Mouse (Mus musculus): ENCODE measurements around the gene Aak1. TPM values are rescaled to one million over a fixed set of nuclear protein-coding genes. Genes with fewer than 3 reads are reported as not detected.
A peak's percentile ranks its signal among the peaks of the same experiment; 100 is the strongest.

Aak1 gene
- polyA plus RNA-seq, 1 experiment from 2014 or later: 2.2 TPM

DNA sequence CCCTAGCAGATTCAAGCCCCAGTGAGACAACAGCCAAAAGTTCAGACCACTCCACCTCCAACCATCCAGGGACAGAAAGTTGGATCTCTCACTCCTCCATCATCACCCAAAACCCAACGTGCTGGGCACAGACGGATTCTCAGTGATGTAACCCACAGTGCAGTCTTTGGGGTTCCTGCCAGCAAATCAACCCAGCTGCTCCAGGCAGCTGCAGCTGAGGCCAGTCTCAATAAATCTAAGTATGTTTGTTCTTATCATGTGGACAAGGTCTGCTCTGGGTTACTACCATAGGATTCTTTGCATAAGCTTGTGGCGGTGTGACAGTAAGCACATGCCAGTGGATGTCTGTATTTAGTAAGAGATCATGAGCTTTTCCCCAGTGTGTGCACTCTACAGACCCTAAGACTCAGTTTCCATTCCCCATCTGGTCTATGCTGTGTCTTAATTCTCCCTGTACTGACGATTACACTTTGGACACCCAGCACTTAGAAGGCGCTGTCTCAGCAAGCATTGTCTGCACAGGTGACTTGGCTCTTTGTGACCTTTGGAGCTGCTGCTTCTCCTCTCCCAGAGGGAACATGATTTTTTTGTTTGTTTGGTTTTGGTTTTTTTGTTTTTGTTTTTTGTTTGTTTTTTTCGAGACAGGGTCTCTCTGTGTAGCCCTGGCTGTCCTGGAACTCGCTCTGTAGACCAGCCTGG lies 114.8 kb downstream of the Aak1 start:
- DNase-seq (no peak), ATAC-seq (no peak)
- Histone ChIP-seq H3K27ac (ENCODE audit: low read depth) (no peak overlapping the region), H3K4me2 (ENCODE audit: low read depth, low read length) (no peak overlapping the region), H3K4me1 (ENCODE audit: insufficient read depth) (no peaks in the 10 kb centered on the region), H3K9me3 (ENCODE audit: low read length) (no peaks in the 10 kb centered on the region), H3K27me3 (ENCODE audit: insufficient read depth, low read length) (no peaks in the 10 kb centered on the region), H3K9ac (replicated peaks) (no peak overlapping the region), H3K36me3 (replicated peaks; ENCODE audit: insufficient read depth, low read length) (peaks cover 44% of the 10 kb centered on the region), H3K4me3 (ENCODE audit: low read depth, low read length) (no peak overlapping the region)
- WGBS (ENCODE audit: insufficient replicate concordance): 83% methylated on average over 7 of the region's 7 CpGs
- TF ChIP-seq CTCF (IDR thresholded peaks at IDR 0.05; ENCODE audit: low read depth) (no peak), EP300 (IDR thresholded peaks at IDR 0.05; ENCODE audit: low read depth) (no peak)

- no peaks in the 10 kb centered on the region for H3K27me3 ChIP-seq (ENCODE audit: insufficient read depth, low read length)
- H3K4me3 ChIP-seq (ENCODE audit: low read depth, low read length): no peak overlapping the region
- peaks cover 46% of the 10 kb centered on the region for H3K36me3 ChIP-seq (replicated peaks; ENCODE audit: insufficient read depth, low read length)
- H3K4me1 ChIP-seq (ENCODE audit: insufficient read depth): no peaks in the 10 kb centered on the region
- 78% methylated on average over 2 of the region's 2 CpGs for whole genome bisulfite sequencing (ENCODE audit: insufficient replicate concordance)
- no peak overlapping the region for H3K9ac ChIP-seq (replicated peaks)
- H3K27ac ChIP-seq (ENCODE audit: low read depth): no peak overlapping the region
- no peak overlapping the region for H3K4me2 ChIP-seq (ENCODE audit: low read depth, low read length)
- no peaks in the 10 kb centered on the region for H3K9me3 ChIP-seq (ENCODE audit: low read length)
- DNase-seq (no peak), ATAC-seq (no peak)
- TF ChIP-seq CTCF (IDR thresholded peaks at IDR 0.05; ENCODE audit: low read depth) (no peak), EP300 (IDR thresholded peaks at IDR 0.05; ENCODE audit: low read depth) (no peak)
These were observed 117.8 kb downstream of the Aak1 start for GRCm38 (mm10) chr6:86967166-86967565.

- Histone ChIP-seq H3K9ac (replicated peaks) (no peak overlapping the region), H3K27me3 (ENCODE audit: insufficient read depth, low read length) (no peaks in the 10 kb centered on the region), H3K4me3 (ENCODE audit: low read depth, low read length) (no peak overlapping the region), H3K4me1 (ENCODE audit: insufficient read depth) (0 out of 2 replicates have a peak, but pooled peaks cover under 1% of the 10 kb centered on the region), H3K4me2 (ENCODE audit: low read depth, low read length) (no peak overlapping the region), H3K27ac (ENCODE audit: low read depth) (no peak overlapping the region), H3K9me3 (ENCODE audit: low read length) (no peaks in the 10 kb centered on the region), H3K36me3 (replicated peaks; ENCODE audit: insufficient read depth, low read length) (peaks cover 22% of the 10 kb centered on the region)
- DNase-seq: no peak
- TF ChIP-seq EP300 (IDR thresholded peaks at IDR 0.05; ENCODE audit: low read depth): no peak
- TF ChIP-seq CTCF (IDR thresholded peaks at IDR 0.05; ENCODE audit: low read depth): no peak
- ATAC-seq: no peak
- 89% methylated on average over 4 of the region's 4 CpGs for WGBS (ENCODE audit: insufficient replicate concordance)
These were observed 124.6 kb downstream of the Aak1 start for GRCm38 (mm10) chr6:86973956-86974355.

GRCm38 (mm10) chr6:86978156-86978908 lies 129.0 kb downstream of the Aak1 start:
- H3K27me3 ChIP-seq (ENCODE audit: insufficient read depth, low read length): no peaks in the 10 kb centered on the region
- no peak overlapping the region for H3K9ac ChIP-seq (replicated peaks)
- 65% methylated on average over 8 of the region's 8 CpGs for WGBS (ENCODE audit: insufficient replicate concordance)
- no peaks in the 10 kb centered on the region for H3K9me3 ChIP-seq (ENCODE audit: low read length)
- 0 out of 2 replicates have a peak, but pooled peaks cover 2% of the 10 kb centered on the region for H3K4me1 ChIP-seq (ENCODE audit: insufficient read depth)
- TF ChIP-seq EP300 (IDR thresholded peaks at IDR 0.05; ENCODE audit: low read depth): no peak
- no peak for TF ChIP-seq CTCF (IDR thresholded peaks at IDR 0.05; ENCODE audit: low read depth)
- H3K4me2 ChIP-seq (ENCODE audit: low read depth, low read length): no peak overlapping the region
- ATAC-seq (peak; percentile 86), DNase-seq (no peak)
- no peak overlapping the region for H3K4me3 ChIP-seq (ENCODE audit: low read depth, low read length)
- peaks cover 11% of the 10 kb centered on the region; the same call in 1 of the 2 replicates for H3K36me3 ChIP-seq (replicated peaks; ENCODE audit: insufficient read depth, low read length)
- peak overlapping the region; percentile 75 for H3K27ac ChIP-seq (ENCODE audit: low read depth)

DNA sequence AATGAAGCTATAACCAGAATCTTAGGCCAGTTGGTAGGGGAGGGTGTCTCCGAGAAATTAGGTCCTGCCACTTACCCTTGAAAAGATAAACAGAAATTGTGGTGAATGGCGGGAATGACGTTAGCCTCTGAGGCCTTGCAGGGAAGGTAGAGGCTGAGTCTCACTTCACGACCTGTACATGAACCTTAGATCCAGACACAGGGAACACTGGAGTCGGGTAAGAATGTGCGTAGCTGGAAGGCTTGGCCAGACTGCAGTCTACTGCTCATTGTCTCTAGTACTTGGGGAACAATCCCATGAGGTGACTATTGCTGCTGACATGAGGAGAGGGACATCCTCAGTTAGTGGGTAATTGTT lies 129.6 kb downstream of the Aak1 start:
- Histone ChIP-seq H3K4me2 (ENCODE audit: low read depth, low read length) (no peak overlapping the region), H3K9me3 (ENCODE audit: low read length) (no peaks in the 10 kb centered on the region), H3K9ac (replicated peaks) (no peak overlapping the region), H3K4me1 (ENCODE audit: insufficient read depth) (0 out of 2 replicates have a peak, but pooled peaks cover 2% of the 10 kb centered on the region), H3K36me3 (replicated peaks; ENCODE audit: insufficient read depth, low read length) (0 out of 2 replicates have a peak, but pooled peaks cover 11% of the 10 kb centered on the region), H3K27ac (ENCODE audit: low read depth) (0 out of 2 replicates have a peak overlapping the region, but pooled peaks have one; percentile 9), H3K4me3 (ENCODE audit: low read depth, low read length) (no peak overlapping the region), H3K27me3 (ENCODE audit: insufficient read depth, low read length) (no peaks in the 10 kb centered on the region)
- peak; percentile 55; the same call in 1 of the 2 replicates for ATAC-seq
- no peak for DNase-seq
- TF ChIP-seq EP300 (IDR thresholded peaks at IDR 0.05; ENCODE audit: low read depth): no peak
- TF ChIP-seq CTCF (IDR thresholded peaks at IDR 0.05; ENCODE audit: low read depth): no peak
- 66% methylated on average over 6 of the region's 6 CpGs for WGBS (ENCODE audit: insufficient replicate concordance)

DNA sequence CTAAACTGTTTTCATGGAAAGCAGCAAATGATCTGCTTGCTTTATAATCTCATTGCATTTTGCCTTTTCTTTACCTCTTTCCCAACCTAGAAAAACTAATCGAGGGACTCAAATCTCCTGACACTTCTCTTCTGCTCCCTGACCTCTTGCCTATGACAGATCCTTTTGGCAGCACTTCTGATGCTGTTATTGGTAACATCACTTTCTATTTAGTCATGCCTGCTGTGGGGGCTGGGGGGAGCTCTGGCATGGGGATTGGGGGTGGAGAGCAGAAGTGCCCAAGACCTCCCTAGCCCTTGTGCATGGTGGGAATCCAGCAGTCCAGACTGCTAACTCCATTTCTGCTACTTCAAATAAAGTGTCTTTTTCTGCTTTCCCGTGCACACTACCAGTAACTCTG lies 131.9 kb downstream of the Aak1 start:
- Histone ChIP-seq H3K9me3 (ENCODE audit: low read length) (no peaks in the 10 kb centered on the region), H3K27ac (ENCODE audit: low read depth) (no peak overlapping the region), H3K36me3 (replicated peaks; ENCODE audit: insufficient read depth, low read length) (0 out of 2 replicates have a peak, but pooled peaks cover 11% of the 10 kb centered on the region), H3K4me3 (ENCODE audit: low read depth, low read length) (no peak overlapping the region), H3K4me1 (ENCODE audit: insufficient read depth) (0 out of 2 replicates have a peak, but pooled peaks cover 2% of the 10 kb centered on the region), H3K4me2 (ENCODE audit: low read depth, low read length) (no peak overlapping the region), H3K9ac (replicated peaks) (no peak overlapping the region), H3K27me3 (ENCODE audit: insufficient read depth, low read length) (no peaks in the 10 kb centered on the region)
- no peak for TF ChIP-seq EP300 (IDR thresholded peaks at IDR 0.05; ENCODE audit: low read depth)
- TF ChIP-seq CTCF (IDR thresholded peaks at IDR 0.05; ENCODE audit: low read depth): no peak
- 81% methylated on average over 2 of the region's 2 CpGs for WGBS (ENCODE audit: insufficient replicate concordance)
- ATAC-seq (no peak), DNase-seq (no peak)

All from liver, postnatal 0 days (tissue).